Mouse (Mus musculus) limb, embryonic 14.5 days (tissue): ENCODE results near the gene Aff1. TPM values are rescaled to one million over a fixed set of nuclear protein-coding genes. Genes with fewer than 3 reads are reported as not detected.

Experiments
- ATAC-seq: fragments of 200-750 bp; cut with Nextera tagmentation; 2 replicates; pipeline ENCODE4 v1.8.0; 2017; ENCODE audit warnings: low read depth, moderate number of reproducible peaks, moderate TSS enrichment; ENCODE audit not compliant: low FRiP score
- DNase-seq: peaks from one replicate; pipeline ENCODE4 v3.0.0-alpha.2; 2015; ENCODE audit warnings: low spot score
- H3K27ac ChIP-seq: fragments of 300-500 bp; sonication (generic); replicated peaks from 2 replicates; pipeline ENCODE4 v1.5.1; 2014; ENCODE audit warnings: low read depth, mild to moderate bottlenecking, low read length, moderate library complexity, mixed read lengths
- H3K27me3 ChIP-seq: fragments of 300-500 bp; sonication (generic); 2 replicates; pipeline ENCODE4 v1.6.1; 2014; ENCODE audit warnings: low read length, mixed read lengths; ENCODE audit not compliant: control insufficient read depth, insufficient read depth
- H3K36me3 ChIP-seq: fragments of 300-500 bp; sonication (generic); 2 replicates; pipeline ENCODE4 v1.6.1; 2014; ENCODE audit warnings: mild to moderate bottlenecking, low read length, moderate library complexity, mixed read lengths; ENCODE audit not compliant: control insufficient read depth, insufficient read depth
- H3K4me1 ChIP-seq: fragments of 300-500 bp; sonication (generic); 2 replicates; pipeline ENCODE4 v1.6.1; 2014; ENCODE audit warnings: antibody characterized with exemption, low read length, mixed read lengths; ENCODE audit not compliant: control insufficient read depth, insufficient read depth
- H3K4me2 ChIP-seq: fragments of 300-500 bp; sonication (generic); replicated peaks from 2 replicates; pipeline ENCODE4 v1.6.1; 2014; ENCODE audit warnings: low read depth, mild to moderate bottlenecking, low read length, moderate library complexity; ENCODE audit not compliant: severe bottlenecking
- H3K4me3 ChIP-seq: fragments of 300-500 bp; sonication (generic); replicated peaks from 2 replicates; pipeline ENCODE4 v1.5.1; 2014; ENCODE audit warnings: low read length
- H3K9ac ChIP-seq: fragments of 300-500 bp; sonication (generic); 2 replicates; pipeline ENCODE4 v1.6.1; 2014; ENCODE audit warnings: mild to moderate bottlenecking, low read depth, low read length, moderate library complexity; ENCODE audit not compliant: severe bottlenecking
- H3K9me3 ChIP-seq: fragments of 300-500 bp; sonication (generic); 2 replicates; pipeline ENCODE4 v1.6.1; 2016; ENCODE audit warnings: low read length; ENCODE audit not compliant: control insufficient read depth
- POLR2A ChIP-seq: fragments of 200-500 bp; IDR thresholded peaks from 2 replicates; pipeline ENCODE4 v1.8.0; 2012; ENCODE audit warnings: inconsistent platforms, mild to moderate bottlenecking, moderate library complexity, borderline replicate concordance; ENCODE audit not compliant: insufficient read depth, insufficient read length; ENCODE audit errors: extremely low read depth
- WGBS: fragments of 180-500 bp; shearing (Covaris S2); extraction: QIAGEN DNeasy Blood & Tissue Kit; methylation state at CpG from one replicate; pipeline ENCODE4 v1.1.7; 2014; 5-methylcytosine and 5-hydroxymethylcytosine counted together
- polyA plus RNA-seq, 2 experiments: library from polyadenylated mRNA; depleted of rRNA in 1 of 2; stranded (reverse) in 1 of 2; unstranded in 1 of 2; fragments of >200 nt; fragmentation: Nextera tagmentation in 1 of 2; extraction: Ambion mirVana in 1 of 2; gene quantifications; 2 replicates each; pipeline versions ENCODE4 v1.2.1 to v1.2.3; 2012 to 2014

The Aff1 gene
- polyA plus RNA-seq, 2 experiments = 3.6 to 5.7 TPM

DNA sequence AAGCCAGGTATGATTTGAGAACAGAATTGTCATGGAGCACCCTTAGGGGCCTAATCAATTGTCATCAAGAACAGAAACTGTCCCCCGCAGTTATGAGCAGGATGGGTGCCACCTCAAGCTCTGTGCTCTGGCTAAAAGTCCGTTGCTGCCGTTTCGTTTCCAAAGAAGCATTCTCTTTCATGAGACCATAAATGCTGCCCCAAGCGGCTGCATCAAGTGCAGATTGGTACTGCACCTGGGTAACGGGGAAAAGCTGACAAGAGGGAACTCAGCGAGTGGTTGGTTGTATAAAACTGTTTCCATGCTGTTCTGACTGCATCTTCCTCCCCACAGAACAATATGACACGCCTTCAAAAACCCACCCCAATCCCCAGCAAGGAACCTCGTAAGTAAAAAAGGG lies 126.4 kb downstream of the Aff1 start:
- no peak overlapping the region for H3K4me3 ChIP-seq

DNA sequence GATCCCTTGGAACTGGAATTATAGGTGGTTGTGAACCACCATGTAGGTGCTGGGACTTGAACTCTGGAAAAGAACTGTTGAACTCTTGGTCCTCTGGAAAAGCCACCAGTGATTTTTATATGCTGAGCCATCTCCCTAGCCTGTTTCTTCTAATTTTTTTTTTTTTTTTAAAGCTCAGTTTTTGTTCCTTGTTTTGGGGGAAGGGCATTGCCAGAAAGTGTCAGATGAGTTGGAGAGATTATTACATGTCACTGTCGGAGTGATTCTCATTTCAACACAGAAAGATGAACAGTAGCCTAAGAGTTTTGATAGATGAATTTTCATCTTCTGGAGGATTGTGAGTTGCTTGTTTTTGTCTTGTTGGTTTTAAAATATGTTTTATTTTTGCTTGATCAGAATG lies 127.5 kb downstream of the Aff1 start:
- Histone ChIP-seq H3K27ac (no peak overlapping the region), H3K9ac (no peak overlapping the region), H3K4me3 (no peak overlapping the region), H3K4me2 (no peak overlapping the region), H3K9me3 (no peaks in the 10 kb centered on the region), H3K36me3 (no peaks in the 10 kb centered on the region), H3K4me1 (no peaks in the 10 kb centered on the region), H3K27me3 (no peaks in the 10 kb centered on the region)
- TF ChIP-seq POLR2A = no peak
- DNase-seq = no peak
- 92% methylated on average over 1 of the region's 1 CpGs for WGBS
- no peak for ATAC-seq

More for the DNA sequence above, 126.4 kb downstream of the Aff1 start:
- Histone ChIP-seq H3K4me2 (no peak overlapping the region), H3K9ac (no peak overlapping the region), H3K4me1 (no peaks in the 10 kb centered on the region), H3K9me3 (no peaks in the 10 kb centered on the region), H3K36me3 (no peaks in the 10 kb centered on the region), H3K27ac (no peak overlapping the region), H3K27me3 (no peaks in the 10 kb centered on the region)
- DNase-seq = no peak
- no peak for ATAC-seq
- WGBS = 52% methylated on average over 9 of the region's 9 CpGs
- no peak for TF ChIP-seq POLR2A

DNA sequence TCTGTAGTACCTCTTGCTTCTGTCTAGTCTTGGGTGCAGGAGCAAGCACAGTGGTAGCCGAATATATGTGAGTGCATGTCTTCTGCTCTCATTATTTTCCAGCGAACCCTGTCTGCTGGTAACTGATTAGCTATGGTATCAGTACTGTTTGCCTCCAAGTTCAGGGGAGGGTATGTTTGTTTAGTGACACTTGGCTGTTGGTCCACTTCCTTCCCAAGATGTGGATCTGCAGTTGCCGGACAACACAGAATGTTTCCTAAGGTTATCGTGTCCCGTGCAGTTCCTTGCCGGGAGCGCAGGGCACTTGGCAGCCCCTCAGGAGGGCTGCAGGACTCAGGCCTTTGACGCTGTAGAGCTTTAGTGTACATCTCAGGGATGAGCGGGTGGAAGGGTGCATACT lies 128.9 kb downstream of the Aff1 start:
- Histone ChIP-seq H3K27ac (no peak overlapping the region), H3K4me3 (no peak overlapping the region), H3K9ac (no peak overlapping the region), H3K36me3 (no peaks in the 10 kb centered on the region), H3K4me2 (no peak overlapping the region), H3K27me3 (no peaks in the 10 kb centered on the region), H3K4me1 (no peaks in the 10 kb centered on the region), H3K9me3 (no peaks in the 10 kb centered on the region)
- ATAC-seq (no peak), DNase-seq (no peak)
- 85% methylated on average over 9 of the region's 9 CpGs for whole genome bisulfite sequencing
- TF ChIP-seq POLR2A = no peak

DNA sequence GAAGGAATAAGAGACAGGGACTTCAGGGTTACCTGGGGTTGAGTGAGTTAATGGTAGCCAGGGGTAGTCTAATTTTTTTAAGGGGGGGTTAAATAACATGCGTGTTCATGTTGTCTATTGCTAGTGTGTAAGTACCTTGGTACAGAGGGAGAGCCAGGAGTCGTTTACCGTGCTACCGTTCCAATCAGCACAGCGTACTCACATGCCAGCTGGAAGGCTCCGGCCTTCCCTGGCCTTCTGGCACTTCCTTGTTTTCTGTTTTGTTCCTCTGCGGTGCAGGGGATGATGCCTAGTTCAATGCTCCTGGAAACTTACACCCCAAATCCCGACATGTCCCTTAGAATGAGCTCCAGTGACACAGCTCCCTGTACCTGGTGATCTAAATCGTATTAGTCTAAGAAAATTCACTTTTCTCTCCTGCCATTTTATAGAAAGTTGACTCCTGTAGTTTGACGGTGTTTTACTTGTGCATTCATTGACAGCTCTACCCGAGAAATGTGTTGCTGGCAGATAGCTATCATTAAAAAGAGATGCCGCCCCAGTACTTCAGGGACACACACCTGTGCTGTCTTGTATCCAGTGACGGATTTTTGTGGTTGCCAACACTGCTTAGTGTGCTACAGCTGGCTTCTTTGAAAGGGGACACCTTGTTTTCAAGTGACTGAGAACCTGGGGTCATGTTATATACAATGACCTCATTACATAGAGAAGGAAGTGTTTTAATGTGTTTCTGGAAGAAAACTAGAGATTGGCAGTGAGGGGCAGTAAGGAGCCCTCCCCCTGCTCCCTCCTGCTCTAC lies 129.5 kb downstream of the Aff1 start:
- Histone ChIP-seq H3K9me3 (no peaks in the 10 kb centered on the region), H3K4me1 (no peaks in the 10 kb centered on the region), H3K36me3 (no peaks in the 10 kb centered on the region), H3K27me3 (no peaks in the 10 kb centered on the region), H3K27ac (no peak overlapping the region), H3K9ac (no peak overlapping the region), H3K4me3 (no peak overlapping the region), H3K4me2 (no peak overlapping the region)
- no peak for ATAC-seq
- DNase-seq = no peak
- no peak for TF ChIP-seq POLR2A
- WGBS = 58% methylated on average over 13 of the region's 13 CpGs

DNA sequence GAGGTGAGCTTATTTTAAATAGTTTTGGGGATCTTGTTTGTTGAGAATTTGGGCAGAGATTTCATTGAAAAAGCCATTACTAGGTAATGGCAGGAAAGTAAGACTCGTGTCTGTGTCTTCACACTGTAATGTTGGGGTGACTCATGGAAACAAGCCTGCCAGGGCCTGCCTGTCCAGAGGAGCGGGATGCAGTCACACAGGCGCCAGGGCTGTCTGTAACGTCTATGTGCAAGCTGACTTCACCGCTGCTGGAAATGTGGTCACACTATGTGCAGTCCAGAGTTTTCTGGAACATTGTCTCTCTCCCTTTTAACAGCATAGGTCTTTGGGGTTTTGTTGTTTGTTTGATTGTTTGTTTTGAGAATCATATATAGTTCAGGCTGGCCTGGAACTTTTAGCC lies 130.8 kb downstream of the Aff1 start:
- no peaks in the 10 kb centered on the region for H3K36me3 ChIP-seq
- H3K4me3 ChIP-seq = no peak overlapping the region
- WGBS = 86% methylated on average over 5 of the region's 5 CpGs
- no peaks in the 10 kb centered on the region for H3K27me3 ChIP-seq
- no peaks in the 10 kb centered on the region for H3K9me3 ChIP-seq
- no peak overlapping the region for H3K9ac ChIP-seq
- H3K27ac ChIP-seq = no peak overlapping the region
- no peaks in the 10 kb centered on the region for H3K4me1 ChIP-seq
- ATAC-seq (no peak), DNase-seq (no peak)
- no peak for TF ChIP-seq POLR2A
- H3K4me2 ChIP-seq = no peak overlapping the region
